Comparison of ENCODE assay signal across 17 mouse cellular contexts in genomic region chr5:143295330-143295729, GRCm38 (mm10). TPM values are rescaled to one million over a fixed set of nuclear protein-coding genes. Genes with fewer than 3 reads are reported as not detected.
"Had no signal": no experiment of that assay in that cellular context is flagged by ENCODE, and none has a peak within 500 bp of the region (broad histone marks: within the 10 kb centered on the region; RNA-seq: fewer than 3 reads in every experiment).

No protein-coding gene starts in this region.

- H3K4me2 ChIP-seq: lung, embryonic 14.5 days; midbrain, embryonic 12.5 days; neural tube, embryonic 13.5 days; neural tube, embryonic 15.5 days had no signal

- H3K9me3 ChIP-seq: midbrain, embryonic 12.5 days; neural tube, embryonic 13.5 days; neural tube, embryonic 15.5 days had no signal

- H3K27ac ChIP-seq: midbrain, embryonic 10.5 days; midbrain, embryonic 12.5 days; neural tube, embryonic 13.5 days; neural tube, embryonic 15.5 days had no signal

- H3K4me3 ChIP-seq: midbrain, embryonic 10.5 days; midbrain, embryonic 12.5 days; myocyte; neural tube, embryonic 13.5 days; neural tube, embryonic 15.5 days had no signal

- ATAC-seq: midbrain, embryonic 16.5 days had no signal

- H3K9ac ChIP-seq: lung, embryonic 14.5 days; midbrain, embryonic 12.5 days; neural tube, embryonic 13.5 days; neural tube, embryonic 15.5 days had no signal

- DNase-seq: lung, adult 18-20 months; lung, embryonic 14.5 days; lung, postnatal 10 days; lung, postnatal 4 days; midbrain, embryonic 14.5 days; right cerebral cortex, adult 18-20 months; thymus, adult 18-20 months; thymus, postnatal 14 days; thymus, postnatal 36 days had no signal

RNA-seq across cellular contexts. Expression of gene Zfp853, which starts 1.9 kb away (rescaled TPM):
- total RNA-seq: megakaryocyte-erythroid progenitor cell, adult 5-6 weeks had no signal
- polyA plus RNA-seq: lung, embryonic 14.5 days; midbrain, embryonic 10.5 days; midbrain, embryonic 12.5 days; neural tube, embryonic 11.5 days had no signal
